Mouse (Mus musculus): ENCODE results near the gene Prss8.

DNA sequence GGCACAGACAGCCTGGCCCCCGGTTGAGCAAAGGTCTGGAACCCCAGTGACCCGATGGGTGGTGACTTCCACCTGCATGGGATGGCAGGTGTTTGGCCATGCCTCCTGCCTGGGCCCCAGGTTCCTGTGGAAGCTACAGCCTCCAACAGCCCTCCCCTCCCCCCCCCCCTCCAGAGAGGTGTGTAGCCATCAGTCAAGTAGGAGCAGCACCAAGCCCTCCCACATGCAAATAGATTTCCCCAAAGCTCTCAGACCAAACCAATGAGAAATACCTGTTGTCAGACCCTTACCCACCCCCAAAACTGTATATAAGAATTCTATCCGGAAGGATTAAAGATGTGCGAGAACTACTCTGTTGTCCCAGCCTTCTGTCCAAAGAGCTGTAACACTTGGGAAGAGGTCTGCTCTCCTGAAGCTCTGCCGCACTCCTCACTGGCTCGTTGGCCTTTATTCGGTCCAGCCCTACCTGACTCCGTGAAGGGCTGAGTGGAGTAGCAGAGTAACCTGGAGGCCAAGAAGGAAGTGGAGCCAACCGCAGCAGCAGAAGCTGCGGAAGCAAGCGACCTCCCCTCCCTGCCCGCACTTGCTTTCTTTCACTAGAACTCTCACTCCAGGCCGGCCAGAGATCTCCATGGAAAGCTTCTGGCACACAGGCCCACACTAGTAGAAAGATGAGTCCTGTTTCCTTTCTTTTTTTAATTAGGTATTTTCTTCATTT, 23.1 kb upstream of the Prss8 start:
- TF ChIP-seq GATA1 (IDR thresholded peaks at IDR 0.05; ENCODE audit: low read length) = no peak
- no peak for TF ChIP-seq TAL1 (IDR thresholded peaks at IDR 0.05; ENCODE audit: low read length)
